Mouse (Mus musculus) kidney, embryonic 15.5 days (tissue): ENCODE results near the gene Csmd2. TPM values are rescaled to one million over a fixed set of nuclear protein-coding genes. Genes with fewer than 3 reads are reported as not detected.

ENCODE experiments used
- ATAC-seq: fragments of 200-750 bp; cut with Nextera tagmentation; replicated peaks from 2 replicates; pipeline ENCODE4 v1.8.0; 2017; ENCODE audit warnings: moderate TSS enrichment; ENCODE audit not compliant: low FRiP score
- H3K27ac ChIP-seq: fragments of 300-500 bp; sonication (generic); 2 replicates; pipeline ENCODE4 v1.5.1; 2015; ENCODE audit warnings: mild to moderate bottlenecking, inconsistent platforms
- H3K27me3 ChIP-seq: fragments of 300-500 bp; sonication (generic); 2 replicates; pipeline ENCODE4 v1.6.1; 2015; ENCODE audit warnings: inconsistent platforms
- H3K36me3 ChIP-seq: fragments of 300-500 bp; sonication (generic); 2 replicates; pipeline ENCODE4 v1.6.1; 2015; ENCODE audit warnings: inconsistent platforms
- H3K4me1 ChIP-seq: fragments of 300-500 bp; sonication (generic); 2 replicates; pipeline ENCODE4 v1.6.1; 2015; ENCODE audit warnings: inconsistent platforms
- H3K4me2 ChIP-seq: fragments of 300-500 bp; sonication (generic); 2 replicates; pipeline ENCODE4 v1.6.1; 2015; ENCODE audit warnings: moderate library complexity, mild to moderate bottlenecking, inconsistent platforms
- H3K4me3 ChIP-seq: fragments of 300-500 bp; sonication (generic); replicated peaks from 2 replicates; pipeline ENCODE4 v1.5.1; 2015; ENCODE audit warnings: mild to moderate bottlenecking, inconsistent platforms
- H3K9ac ChIP-seq: fragments of 300-500 bp; sonication (generic); 2 replicates; pipeline ENCODE4 v1.6.1; 2015; ENCODE audit warnings: mild to moderate bottlenecking, inconsistent platforms
- H3K9me3 ChIP-seq: fragments of 300-500 bp; sonication (generic); replicated peaks from 2 replicates; pipeline ENCODE4 v1.6.1; 2016; ENCODE audit warnings: inconsistent platforms
- WGBS: fragments of 180-500 bp; shearing (Covaris S2); methylation state at CpG from one replicate; pipeline ENCODE4 v1.1.7; 2015; ENCODE audit warnings: mixed read lengths; 5-methylcytosine and 5-hydroxymethylcytosine counted together
- polyA plus RNA-seq: library from polyadenylated mRNA; unstranded; fragments of >200 nt; fragmentation: Nextera tagmentation; extraction: Ambion mirVana; gene quantifications from 2 replicates; pipeline ENCODE4 v1.2.1, GENCODE M21; 2015

Gene Csmd2
- polyA plus RNA-seq, 1 experiment from 2014 or later, result 0.23 TPM

DNA sequence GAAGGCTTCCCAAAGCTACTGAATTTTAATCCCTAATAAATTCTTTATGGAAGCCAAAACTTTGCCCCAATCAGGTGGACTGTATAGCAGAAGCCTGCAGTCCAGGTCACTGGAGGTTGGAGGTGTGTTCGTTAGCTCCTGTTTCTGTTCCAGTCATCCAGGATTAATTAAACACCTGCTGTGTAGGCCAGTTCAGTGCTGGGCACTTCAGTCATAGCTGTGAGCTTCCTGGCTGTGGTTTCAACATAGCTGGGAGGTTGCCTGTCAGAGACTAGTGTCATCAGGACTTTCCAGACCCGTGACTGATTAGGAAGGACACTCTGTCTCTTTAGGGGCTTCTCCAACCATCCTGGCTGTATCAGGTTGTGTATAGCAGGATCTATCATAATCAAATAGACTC, 337.9 kb downstream of the Csmd2 start:
- no peaks in the 10 kb centered on the region for H3K4me1 ChIP-seq
- no peak overlapping the region for H3K27ac ChIP-seq
- H3K36me3 ChIP-seq, result no peaks in the 10 kb centered on the region
- no peak overlapping the region for H3K4me2 ChIP-seq
- no peaks in the 10 kb centered on the region for H3K27me3 ChIP-seq
- WGBS, result 70% methylated on average over 2 of the region's 2 CpGs
- no peaks in the 10 kb centered on the region for H3K9me3 ChIP-seq
- no peak for ATAC-seq
- H3K9ac ChIP-seq, result no peak overlapping the region
- H3K4me3 ChIP-seq, result no peak overlapping the region

DNA sequence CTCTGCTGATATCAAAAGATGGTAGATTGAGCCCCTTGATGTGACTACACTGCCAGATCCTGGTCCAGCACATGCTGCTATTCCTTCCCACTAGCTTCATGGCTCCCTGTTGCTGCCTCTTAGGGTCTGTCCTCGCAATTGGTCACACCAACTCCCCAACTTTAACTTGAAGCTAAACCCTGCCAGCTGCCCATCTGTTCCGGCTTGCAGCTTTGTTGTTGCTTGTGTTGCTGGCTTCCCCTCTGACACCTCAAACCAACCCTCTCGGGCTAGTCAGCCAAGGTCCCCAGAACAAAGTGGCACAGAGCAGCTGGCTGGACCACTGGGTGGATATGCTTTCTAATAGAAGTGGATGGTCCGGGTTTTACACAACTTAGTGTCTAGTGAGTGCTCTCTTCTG, 339.1 kb downstream of the Csmd2 start:
- Histone ChIP-seq H3K4me1 (no peaks in the 10 kb centered on the region), H3K9me3 (no peaks in the 10 kb centered on the region), H3K27me3 (no peaks in the 10 kb centered on the region), H3K36me3 (no peaks in the 10 kb centered on the region), H3K4me2 (no peak overlapping the region), H3K4me3 (no peak overlapping the region), H3K9ac (no peak overlapping the region), H3K27ac (no peak overlapping the region)
- no peak for ATAC-seq
- 57% methylated on average over 4 of the region's 4 CpGs for WGBS

DNA sequence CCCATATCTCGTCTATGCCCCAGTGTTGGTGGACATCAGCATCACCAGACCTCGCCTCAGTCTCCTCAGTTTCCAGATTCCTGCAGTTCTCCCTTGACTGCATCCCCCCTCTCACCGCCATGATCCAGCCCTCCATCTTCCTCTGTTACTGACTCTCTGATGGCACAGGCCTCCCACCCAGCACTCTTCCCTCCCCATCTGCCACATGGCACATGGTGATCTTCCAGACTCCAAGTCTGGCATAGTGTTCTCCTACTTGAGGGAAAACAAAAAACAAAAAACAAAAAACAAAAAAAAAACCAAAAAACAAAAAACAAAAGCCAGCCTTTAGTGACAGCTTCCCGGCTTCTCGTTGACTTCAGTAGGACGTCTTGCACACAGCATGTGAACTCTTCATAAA, 339.8 kb downstream of the Csmd2 start:
- Histone ChIP-seq H3K9me3 (no peaks in the 10 kb centered on the region), H3K4me1 (no peaks in the 10 kb centered on the region), H3K27ac (no peak overlapping the region), H3K4me3 (no peak overlapping the region), H3K27me3 (no peaks in the 10 kb centered on the region), H3K9ac (no peak overlapping the region), H3K4me2 (no peak overlapping the region), H3K36me3 (no peaks in the 10 kb centered on the region)
- no peak for ATAC-seq
- WGBS, result 86% methylated on average over 6 of the region's 6 CpGs

DNA sequence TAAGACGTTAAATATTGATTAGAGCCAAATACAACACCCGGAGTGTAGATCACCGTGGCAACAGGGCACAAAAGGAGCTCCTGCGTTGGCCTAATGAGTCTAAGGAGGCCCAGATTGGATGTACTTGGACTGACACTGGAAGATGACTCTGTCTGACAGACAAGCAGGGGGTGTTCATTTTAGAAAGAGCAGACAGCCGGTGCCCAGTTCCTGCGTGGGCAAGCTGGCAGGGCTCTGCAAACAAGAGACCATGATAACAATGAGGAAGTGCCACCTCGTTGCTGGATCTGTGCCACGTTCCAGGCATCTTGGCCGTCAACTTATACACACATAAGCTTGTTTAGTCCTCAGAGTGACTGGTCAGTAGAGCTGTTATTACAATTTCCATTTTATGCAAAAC, 342.9 kb downstream of the Csmd2 start:
- ATAC-seq, result no peak
- 0 out of 2 replicates have a peak, but pooled peaks cover 3% of the 10 kb centered on the region for H3K4me1 ChIP-seq
- no peaks in the 10 kb centered on the region for H3K36me3 ChIP-seq
- H3K27me3 ChIP-seq, result no peaks in the 10 kb centered on the region
- H3K4me2 ChIP-seq, result no peak overlapping the region
- H3K9ac ChIP-seq, result no peak overlapping the region
- H3K9me3 ChIP-seq, result no peaks in the 10 kb centered on the region
- no peak overlapping the region for H3K4me3 ChIP-seq
- no peak overlapping the region for H3K27ac ChIP-seq
- 84% methylated on average over 9 of the region's 9 CpGs for WGBS

DNA sequence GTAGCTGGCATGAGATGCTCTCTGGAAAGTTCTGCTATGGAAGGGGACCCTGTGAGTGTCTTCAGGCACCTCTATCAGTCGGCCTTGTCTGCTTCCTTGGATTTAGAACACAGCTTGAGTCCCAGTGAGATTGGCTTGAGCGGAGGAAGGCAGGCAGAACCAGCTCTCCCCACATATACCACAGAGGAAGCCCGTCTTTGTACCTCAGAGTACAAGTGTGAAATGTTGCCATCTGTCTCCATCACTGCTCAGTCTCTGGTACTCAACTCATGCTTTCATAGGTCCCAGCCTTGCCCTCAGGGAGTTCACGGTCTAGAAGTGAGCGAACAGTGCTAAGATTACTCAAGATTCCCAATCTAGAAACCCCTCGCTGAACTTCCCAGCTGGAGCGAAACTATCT, 352.8 kb downstream of the Csmd2 start:
- H3K27ac ChIP-seq, result no peak overlapping the region
- 88% methylated on average over 7 of the region's 7 CpGs for WGBS

DNA sequence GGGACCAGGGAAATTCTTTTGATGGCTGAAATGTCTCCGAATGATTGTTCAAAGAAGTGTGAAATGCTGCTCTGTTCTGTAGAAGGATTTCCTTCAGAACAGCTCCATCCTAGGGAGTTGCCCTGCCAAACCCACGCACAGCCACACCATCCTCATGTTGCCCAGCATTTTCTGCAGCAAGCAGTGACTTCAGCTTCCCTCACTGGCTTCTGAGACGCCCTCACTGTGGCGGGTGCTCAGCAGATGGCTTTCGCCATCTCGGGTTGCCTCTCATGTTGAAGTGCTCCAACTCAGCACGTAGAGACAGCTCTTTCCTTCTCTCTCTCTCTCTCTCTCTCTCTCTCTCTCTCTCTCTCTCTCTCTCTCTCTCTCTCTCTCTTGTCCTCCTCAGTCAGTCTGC, 353.7 kb downstream of the Csmd2 start:
- 54% methylated on average over 7 of the region's 7 CpGs for WGBS
- H3K27me3 ChIP-seq, result no peaks in the 10 kb centered on the region
- no peak overlapping the region for H3K9ac ChIP-seq
- no peaks in the 10 kb centered on the region for H3K36me3 ChIP-seq
- H3K9me3 ChIP-seq, result no peaks in the 10 kb centered on the region
- no peak overlapping the region for H3K27ac ChIP-seq
- no peak for ATAC-seq
- H3K4me2 ChIP-seq, result no peak overlapping the region
- no peaks in the 10 kb centered on the region for H3K4me1 ChIP-seq
- H3K4me3 ChIP-seq, result no peak overlapping the region

More for the DNA sequence above, 352.8 kb downstream of the Csmd2 start:
- no peaks in the 10 kb centered on the region for H3K36me3 ChIP-seq
- no peaks in the 10 kb centered on the region for H3K27me3 ChIP-seq
- ATAC-seq, result no peak
- H3K4me1 ChIP-seq, result no peaks in the 10 kb centered on the region
- H3K4me3 ChIP-seq, result no peak overlapping the region
- no peak overlapping the region for H3K4me2 ChIP-seq
- no peak overlapping the region for H3K9ac ChIP-seq
- no peaks in the 10 kb centered on the region for H3K9me3 ChIP-seq

DNA sequence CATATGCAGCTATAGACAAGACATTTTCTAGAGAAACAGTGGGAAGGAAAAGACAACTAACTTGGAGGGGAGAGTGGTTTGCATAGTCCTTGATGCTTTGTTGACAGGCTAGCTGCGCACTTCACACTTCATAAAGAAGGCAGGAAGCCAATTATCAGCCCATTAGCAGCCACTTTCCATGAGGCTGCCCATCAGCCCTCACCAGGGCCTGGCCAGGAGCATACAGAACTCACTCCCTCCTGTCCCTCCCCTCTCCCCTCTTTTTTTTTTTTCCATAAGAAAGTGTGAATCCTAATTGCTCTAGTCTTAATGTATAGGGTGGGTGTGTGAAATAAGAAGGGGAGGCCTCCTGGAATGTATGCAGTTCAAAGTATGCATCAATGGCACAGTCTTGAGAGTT, 354.6 kb downstream of the Csmd2 start:
- Histone ChIP-seq H3K27ac (no peak overlapping the region), H3K4me2 (no peak overlapping the region), H3K27me3 (no peaks in the 10 kb centered on the region), H3K36me3 (no peaks in the 10 kb centered on the region), H3K9me3 (no peaks in the 10 kb centered on the region), H3K4me3 (no peak overlapping the region), H3K9ac (no peak overlapping the region), H3K4me1 (no peaks in the 10 kb centered on the region)
- WGBS, result 15% methylated on average over 1 of the region's 1 CpGs
- ATAC-seq, result no peak

DNA sequence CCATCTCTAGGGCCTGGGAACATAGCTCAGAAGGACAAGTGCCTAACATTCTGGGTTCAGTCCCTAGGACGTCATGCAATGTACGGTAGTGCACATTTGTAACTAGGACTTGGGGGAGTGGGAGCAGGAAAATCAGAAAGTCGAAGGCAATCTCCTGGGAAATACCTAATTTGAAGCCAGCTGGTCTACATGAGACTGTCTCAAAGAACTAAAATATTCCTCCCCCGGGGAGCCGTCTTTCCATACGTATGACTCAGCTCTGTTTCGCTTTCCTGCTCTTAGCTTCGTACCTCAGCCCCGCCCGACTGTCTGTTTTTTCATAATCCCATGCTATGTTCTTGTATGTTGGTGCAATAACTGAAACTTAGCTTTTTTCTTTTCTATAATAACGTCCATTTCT, 371.1 kb downstream of the Csmd2 start:
- ATAC-seq, result no peak
- 82% methylated on average over 11 of the region's 11 CpGs for WGBS
- Histone ChIP-seq H3K36me3 (no peaks in the 10 kb centered on the region), H3K9ac (no peak overlapping the region), H3K4me2 (no peak overlapping the region), H3K9me3 (no peaks in the 10 kb centered on the region), H3K4me3 (no peak overlapping the region), H3K4me1 (no peaks in the 10 kb centered on the region), H3K27me3 (no peaks in the 10 kb centered on the region), H3K27ac (no peak overlapping the region)

DNA sequence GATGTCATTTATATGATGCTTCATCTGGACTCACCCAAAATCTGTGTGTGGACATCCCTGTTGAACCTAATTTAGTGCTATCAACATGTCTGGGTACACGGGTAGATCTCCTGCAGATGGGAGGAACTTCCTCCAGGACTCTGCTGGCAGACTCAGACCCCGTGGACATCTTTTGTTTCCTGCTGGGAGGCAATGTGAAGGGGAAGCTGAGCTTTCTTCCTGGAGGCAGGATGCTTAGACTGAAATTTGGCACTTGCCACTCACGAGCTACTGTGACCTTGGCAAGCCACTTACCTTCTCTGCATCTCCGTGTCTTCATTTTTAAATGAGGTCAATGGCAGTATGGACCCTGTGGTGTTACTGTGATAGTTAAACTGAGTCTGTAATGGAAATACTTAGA, 378.2 kb downstream of the Csmd2 start:
- Histone ChIP-seq H3K4me2 (no peak overlapping the region), H3K4me1 (no peaks in the 10 kb centered on the region), H3K36me3 (no peaks in the 10 kb centered on the region), H3K27me3 (no peaks in the 10 kb centered on the region), H3K9me3 (no peaks in the 10 kb centered on the region), H3K9ac (no peak overlapping the region), H3K27ac (no peak overlapping the region), H3K4me3 (no peak overlapping the region)
- WGBS, result 76% methylated on average over 4 of the region's 4 CpGs
- ATAC-seq, result no peak

DNA sequence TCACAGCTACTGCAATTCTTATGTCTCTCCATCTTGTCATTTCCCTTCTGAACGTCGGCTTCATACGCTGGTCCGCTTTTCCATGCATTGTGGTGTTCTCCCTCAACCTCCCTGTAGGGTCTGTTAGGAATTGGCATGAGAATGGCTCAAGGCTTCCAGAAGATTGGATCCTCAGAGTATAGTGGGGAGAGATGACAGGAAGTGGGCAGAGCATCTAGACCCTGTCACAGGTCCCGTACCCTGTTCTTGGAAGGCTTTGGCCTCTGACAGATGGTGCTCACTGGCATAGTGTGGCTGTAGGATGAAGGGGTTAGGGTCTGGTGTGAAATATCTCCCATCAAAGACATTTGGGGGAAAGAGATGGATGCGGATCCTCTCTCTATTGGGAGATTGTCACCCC, 380.4 kb downstream of the Csmd2 start:
- no peaks in the 10 kb centered on the region for H3K9me3 ChIP-seq
- no peak overlapping the region for H3K9ac ChIP-seq
- no peaks in the 10 kb centered on the region for H3K36me3 ChIP-seq
- H3K27ac ChIP-seq, result no peak overlapping the region
- no peak for ATAC-seq
- H3K4me3 ChIP-seq, result no peak overlapping the region
- H3K27me3 ChIP-seq, result no peaks in the 10 kb centered on the region
- H3K4me2 ChIP-seq, result no peak overlapping the region
- H3K4me1 ChIP-seq, result no peaks in the 10 kb centered on the region
- WGBS, result 95% methylated on average over 6 of the region's 6 CpGs

DNA sequence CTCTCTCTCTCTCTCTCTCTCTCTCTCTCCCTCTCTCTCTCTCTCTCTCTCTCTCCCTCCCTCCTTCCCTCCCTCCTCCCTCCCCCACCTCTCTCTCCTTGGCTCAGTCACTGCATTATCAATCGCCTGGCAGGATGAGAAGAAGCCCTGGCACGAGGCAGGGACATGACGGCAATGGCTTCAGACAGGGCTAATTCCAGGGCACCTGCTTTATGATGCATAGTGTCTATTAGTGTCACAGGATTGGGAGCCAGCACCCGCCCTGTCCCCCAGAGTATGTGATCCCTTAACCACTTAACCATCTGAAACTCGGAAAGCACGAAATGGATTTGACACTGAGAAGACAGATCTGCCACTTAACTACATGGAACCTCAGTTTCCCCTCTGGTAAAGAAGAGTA, 384.1 kb downstream of the Csmd2 start:
- Histone ChIP-seq H3K4me1 (no peaks in the 10 kb centered on the region), H3K4me2 (no peak overlapping the region), H3K27me3 (no peaks in the 10 kb centered on the region), H3K4me3 (no peak overlapping the region), H3K9me3 (no peaks in the 10 kb centered on the region), H3K9ac (no peak overlapping the region), H3K36me3 (no peaks in the 10 kb centered on the region), H3K27ac (no peak overlapping the region)
- no peak for ATAC-seq
- WGBS, result 61% methylated on average over 6 of the region's 6 CpGs

DNA sequence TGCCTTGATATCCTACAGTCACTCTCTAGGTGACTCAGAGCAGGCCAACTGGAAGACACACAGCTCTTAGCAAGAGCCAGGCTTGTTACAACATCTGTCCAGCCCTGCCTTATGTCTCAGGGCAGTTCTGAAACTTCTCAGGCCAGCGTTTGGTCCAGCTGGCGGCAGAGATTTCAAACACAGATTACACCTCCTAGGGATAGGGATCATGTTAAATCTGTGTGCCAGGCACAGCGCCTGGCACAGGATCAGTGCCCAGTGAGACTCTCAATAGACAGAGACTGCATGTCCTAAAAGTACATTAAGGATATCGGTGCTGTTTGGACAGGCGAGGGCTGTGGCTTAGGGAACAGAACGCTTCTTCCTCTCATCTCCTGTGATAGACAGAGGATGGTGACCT, 385.5 kb downstream of the Csmd2 start:
- no peak overlapping the region for H3K27ac ChIP-seq
- H3K4me2 ChIP-seq, result no peak overlapping the region
- H3K27me3 ChIP-seq, result no peaks in the 10 kb centered on the region
- H3K4me1 ChIP-seq, result no peaks in the 10 kb centered on the region
- no peaks in the 10 kb centered on the region for H3K9me3 ChIP-seq
- no peaks in the 10 kb centered on the region for H3K36me3 ChIP-seq
- no peak overlapping the region for H3K9ac ChIP-seq
- no peak overlapping the region for H3K4me3 ChIP-seq
- WGBS, result 68% methylated on average over 6 of the region's 6 CpGs
- ATAC-seq, result no peak

DNA sequence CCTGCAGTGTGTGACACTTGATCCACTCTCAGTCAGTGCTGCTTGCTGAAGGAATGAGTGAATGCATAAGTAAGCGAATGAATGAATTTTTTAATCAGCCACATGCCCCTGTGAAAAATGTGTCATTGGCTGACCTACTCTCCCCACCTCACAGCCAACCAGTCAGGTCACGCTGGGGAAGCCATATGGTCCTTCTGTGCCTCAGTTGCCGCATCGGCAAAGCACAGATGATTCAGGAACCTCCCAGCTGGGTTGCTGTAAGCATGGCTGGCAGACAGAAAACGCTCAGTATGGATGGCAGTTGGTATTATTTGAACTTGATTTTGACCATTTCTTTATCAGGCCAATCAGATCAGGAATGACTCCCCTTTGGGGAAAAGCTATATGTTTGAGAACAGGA, 386.4 kb downstream of the Csmd2 start:
- Histone ChIP-seq H3K27me3 (no peaks in the 10 kb centered on the region), H3K4me3 (no peak overlapping the region), H3K36me3 (no peaks in the 10 kb centered on the region), H3K9me3 (no peaks in the 10 kb centered on the region), H3K4me2 (no peak overlapping the region), H3K27ac (no peak overlapping the region), H3K9ac (no peak overlapping the region), H3K4me1 (no peaks in the 10 kb centered on the region)
- 87% methylated on average over 5 of the region's 5 CpGs for WGBS
- no peak for ATAC-seq
